Mouse (Mus musculus) G1E (cell line): ENCODE results near the gene Gm17304.

Source experiments
- CTCF ChIP-seq: IDR thresholded peaks from 2 replicates; pipeline ENCODE4 v1.5.1; 2012; ENCODE audit warnings: low read depth, low read length, inconsistent platforms, mixed read lengths
- POLR2AphosphoS5 ChIP-seq: IDR thresholded peaks from 2 replicates; pipeline ENCODE4 v1.6.1; 2012; ENCODE audit warnings: low read depth, low read length, inconsistent platforms; ENCODE audit not compliant: insufficient replicate concordance

- TF ChIP-seq CTCF (no peak), POLR2AphosphoS5 (no peak)
Measured at GRCm38 (mm10) chr5:106560631-106561498, 48.0 kb upstream of the Gm17304 start.
